Mouse (Mus musculus): ENCODE data around the gene Lrrc4.

Lrrc4 gene

DNA sequence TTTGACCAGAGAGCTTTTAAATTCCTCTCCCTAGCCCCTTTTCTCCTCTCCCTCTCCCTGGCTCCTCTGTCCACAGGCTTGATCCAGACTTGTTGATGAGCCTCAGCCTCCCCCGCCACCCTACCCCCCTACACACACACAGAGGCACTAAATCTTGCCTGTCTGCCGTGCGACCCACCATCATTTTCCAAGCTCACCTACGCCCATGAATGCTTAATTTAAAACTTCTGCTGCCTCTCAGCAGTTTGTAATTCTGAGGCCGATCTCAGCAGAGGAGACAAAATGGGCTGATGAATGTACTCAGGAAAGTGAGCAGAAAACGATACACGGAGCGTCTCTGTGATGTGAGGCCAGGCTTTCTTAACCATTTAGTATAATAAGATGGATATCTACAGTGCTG, 23.1 kb upstream of the Lrrc4 start:
- DNase-seq (ENCODE audit: low read depth, low spot score) = no peak

DNA sequence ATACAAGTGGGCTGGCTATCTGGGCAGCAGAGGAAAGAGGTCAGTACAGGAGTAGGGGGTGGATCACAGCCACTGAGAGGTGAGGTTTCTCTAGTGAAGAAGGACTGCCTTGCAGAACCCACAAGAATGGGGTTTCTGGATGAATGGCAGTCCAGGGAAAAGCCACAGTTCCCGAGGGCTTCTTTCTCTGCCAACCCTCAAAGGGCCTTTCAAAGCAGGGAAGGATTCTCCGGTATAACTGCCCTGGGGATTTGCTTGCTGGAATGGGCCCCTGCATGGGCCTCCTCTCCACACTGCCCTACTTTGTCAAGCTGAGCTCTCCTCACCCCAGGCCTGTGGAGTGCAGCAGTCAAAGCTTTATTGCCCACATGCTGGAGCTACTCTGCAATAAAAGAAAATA, 22.1 kb upstream of the Lrrc4 start:
- no peak for DNase-seq (ENCODE audit: low read depth, low spot score)

DNA sequence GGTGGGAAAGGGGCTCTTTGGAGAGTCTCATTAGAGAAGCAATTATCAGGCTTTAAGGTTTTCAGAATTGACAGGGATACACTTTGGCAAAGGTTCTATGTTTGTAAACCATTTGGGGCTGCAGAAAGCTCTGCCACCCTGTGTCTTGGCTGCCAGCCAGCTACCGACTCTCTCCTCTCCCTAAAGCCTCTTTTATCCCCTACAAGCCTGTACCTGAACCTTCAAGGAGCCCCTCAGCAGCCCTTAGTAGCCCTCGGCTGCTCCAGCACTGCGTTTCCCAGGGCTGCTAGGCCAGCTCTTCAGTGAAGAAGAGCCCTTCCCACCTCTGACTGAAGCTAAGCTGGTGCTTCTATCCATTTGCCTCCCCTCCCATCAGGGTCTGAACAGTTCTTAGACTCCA, 21.6 kb upstream of the Lrrc4 start:
- no peak for DNase-seq (ENCODE audit: low read depth, low spot score)

DNA sequence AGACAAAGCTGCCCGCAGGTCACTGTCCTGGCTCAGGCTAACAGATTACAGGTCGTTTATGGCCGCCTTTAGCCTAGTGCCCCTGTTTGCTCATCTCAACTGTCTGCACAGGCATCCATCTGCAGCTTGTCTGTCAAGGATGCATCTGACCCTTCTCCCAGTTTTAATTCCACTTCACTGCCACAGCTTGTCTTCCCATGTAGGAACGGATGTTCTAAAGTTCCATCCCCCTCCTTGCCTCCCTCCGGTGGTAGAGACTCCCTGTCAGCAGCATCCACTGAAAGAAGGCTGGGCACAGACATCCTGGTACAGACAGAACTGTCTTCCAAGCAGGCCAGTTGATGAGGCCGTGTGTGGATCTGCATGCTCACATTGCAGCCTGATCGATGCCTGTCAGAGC, 20.8 kb upstream of the Lrrc4 start:
- no peak for DNase-seq (ENCODE audit: low read depth, low spot score)

DNA sequence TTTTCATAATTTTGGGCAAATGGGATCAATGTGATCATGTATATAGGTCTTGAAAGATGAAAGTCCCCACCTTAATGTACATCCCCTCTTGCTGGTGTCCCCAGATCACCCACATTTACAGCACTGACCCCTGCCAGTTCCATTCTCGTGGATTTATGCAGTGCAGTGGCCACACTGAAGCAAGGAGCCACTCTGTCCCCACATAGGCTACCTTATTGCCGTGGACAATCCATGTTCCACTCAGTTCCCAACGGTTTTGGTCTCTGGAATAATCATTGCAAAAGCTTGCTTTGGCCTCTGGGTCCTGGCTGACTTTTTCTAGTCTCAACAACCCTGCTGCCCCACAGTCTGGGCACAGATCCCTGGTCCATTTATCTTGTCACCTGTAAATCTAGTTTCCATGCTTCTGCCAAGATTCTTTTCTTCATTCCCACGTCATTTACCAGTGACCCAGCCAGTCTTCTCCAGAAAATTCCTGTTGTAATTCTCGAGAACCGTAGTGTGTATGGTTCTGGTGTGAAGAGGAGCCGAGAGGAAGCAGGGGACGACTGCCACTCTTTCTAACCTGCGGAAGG, 18.9 kb upstream of the Lrrc4 start:
- DNase-seq (ENCODE audit: low read depth, low spot score) = no peak

DNA sequence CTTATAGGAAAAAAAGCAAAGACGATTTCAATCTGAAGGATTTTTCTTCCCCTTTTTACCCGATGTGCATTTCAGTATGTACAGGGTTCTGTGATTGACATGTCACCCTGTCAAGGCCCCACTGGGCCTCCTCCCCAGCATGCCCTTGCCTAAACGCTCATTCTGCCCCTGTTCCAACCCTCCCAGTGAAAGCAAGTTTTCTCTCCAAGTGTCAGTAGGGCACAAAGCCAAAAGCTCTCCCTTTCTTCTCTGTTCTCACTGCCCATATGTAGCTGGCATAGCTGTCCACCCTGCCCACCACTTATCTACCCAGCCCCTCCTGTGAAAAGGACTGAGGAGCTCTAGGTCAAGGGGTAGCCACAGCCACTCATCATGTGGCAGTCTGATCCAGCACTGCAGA, 17.8 kb upstream of the Lrrc4 start:
- no peak for DNase-seq (ENCODE audit: low read depth, low spot score)

DNA sequence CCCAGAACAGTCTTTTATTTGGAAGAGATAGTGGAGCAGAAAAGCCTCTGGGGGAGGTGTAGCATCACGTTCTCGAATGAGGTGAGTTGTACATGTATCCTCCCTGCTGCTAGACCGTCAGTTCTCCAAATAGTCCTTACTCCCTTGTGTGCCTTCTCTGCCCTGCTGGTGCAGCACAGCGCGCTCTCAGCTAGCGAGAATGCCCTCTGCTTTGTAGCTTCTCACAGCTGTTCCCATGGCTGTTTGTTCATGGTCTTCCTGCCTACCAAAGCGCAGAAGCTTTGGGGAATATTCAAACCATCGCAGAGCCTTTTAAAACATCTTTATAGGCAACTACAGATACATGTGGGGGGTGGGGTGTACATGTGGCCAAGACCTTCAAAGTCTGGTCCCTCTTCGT, 17.3 kb upstream of the Lrrc4 start:
- no peak for DNase-seq (ENCODE audit: low read depth, low spot score)

DNA sequence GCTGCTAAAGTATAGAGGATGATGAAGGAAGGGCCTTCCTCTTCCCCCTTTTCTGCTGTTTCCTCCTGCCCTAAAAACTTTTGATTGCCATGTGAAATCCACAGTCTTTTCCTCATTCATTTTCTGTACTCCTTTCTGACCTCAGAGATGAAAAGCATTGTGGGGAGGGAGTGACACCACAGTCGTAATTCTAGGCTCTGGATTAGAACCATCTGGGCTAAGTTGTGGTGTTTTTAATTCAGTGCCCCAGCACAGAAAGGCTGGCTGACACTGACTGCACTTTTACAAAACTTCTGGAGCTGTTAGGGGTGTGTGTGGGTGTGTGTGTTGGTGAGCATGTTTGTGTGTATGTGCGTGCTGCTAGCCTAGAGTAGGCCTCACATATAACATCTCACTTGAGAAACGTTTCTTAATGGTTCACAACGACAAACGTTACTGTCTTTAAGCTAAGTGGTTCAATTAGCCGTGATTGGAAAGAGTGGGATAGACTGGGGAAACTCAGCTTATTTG, 16.8 kb upstream of the Lrrc4 start:
- DNase-seq (ENCODE audit: low read depth, low spot score) = no peak

DNA sequence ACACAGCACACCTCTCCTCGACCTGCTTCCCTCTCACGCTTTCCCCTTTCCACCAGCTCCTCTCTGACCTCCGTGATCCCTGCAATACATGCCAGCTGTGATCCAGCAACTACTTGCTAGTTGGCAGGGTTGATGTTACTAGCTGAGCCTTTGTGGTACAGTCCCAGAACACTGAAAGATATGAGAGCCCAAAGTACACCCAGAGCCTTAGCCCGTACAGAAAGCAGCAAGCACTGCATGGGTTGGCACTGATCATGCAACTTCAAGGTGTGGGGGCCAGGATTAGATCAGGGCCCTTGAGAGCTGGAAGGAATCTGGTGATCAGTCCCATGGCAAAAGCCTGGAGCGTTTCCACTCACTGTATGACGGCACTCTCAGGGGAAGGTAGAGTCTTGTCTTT, 16.1 kb upstream of the Lrrc4 start:
- no peak for DNase-seq (ENCODE audit: low read depth, low spot score)

DNA sequence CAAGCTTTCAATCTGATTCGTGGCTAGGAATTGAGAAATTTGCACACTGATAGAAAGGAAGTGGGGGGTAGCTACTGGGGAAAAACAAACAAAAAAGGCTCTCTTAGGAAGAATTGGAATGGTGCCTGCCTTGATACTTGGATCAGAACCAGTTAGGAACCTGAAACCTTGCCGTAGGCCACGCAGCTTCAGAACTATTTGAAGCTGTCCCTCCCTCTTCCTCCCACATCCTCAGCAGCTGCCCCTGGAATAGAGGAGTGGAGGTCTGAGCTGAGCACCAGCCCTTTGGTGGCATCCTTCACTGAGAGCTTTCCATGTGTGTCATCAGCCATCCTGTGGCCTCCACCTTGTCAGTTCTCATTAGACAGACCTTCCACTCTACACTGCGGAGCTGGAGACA, 14.1 kb upstream of the Lrrc4 start:
- DNase-seq (ENCODE audit: low read depth, low spot score) = no peak

DNA sequence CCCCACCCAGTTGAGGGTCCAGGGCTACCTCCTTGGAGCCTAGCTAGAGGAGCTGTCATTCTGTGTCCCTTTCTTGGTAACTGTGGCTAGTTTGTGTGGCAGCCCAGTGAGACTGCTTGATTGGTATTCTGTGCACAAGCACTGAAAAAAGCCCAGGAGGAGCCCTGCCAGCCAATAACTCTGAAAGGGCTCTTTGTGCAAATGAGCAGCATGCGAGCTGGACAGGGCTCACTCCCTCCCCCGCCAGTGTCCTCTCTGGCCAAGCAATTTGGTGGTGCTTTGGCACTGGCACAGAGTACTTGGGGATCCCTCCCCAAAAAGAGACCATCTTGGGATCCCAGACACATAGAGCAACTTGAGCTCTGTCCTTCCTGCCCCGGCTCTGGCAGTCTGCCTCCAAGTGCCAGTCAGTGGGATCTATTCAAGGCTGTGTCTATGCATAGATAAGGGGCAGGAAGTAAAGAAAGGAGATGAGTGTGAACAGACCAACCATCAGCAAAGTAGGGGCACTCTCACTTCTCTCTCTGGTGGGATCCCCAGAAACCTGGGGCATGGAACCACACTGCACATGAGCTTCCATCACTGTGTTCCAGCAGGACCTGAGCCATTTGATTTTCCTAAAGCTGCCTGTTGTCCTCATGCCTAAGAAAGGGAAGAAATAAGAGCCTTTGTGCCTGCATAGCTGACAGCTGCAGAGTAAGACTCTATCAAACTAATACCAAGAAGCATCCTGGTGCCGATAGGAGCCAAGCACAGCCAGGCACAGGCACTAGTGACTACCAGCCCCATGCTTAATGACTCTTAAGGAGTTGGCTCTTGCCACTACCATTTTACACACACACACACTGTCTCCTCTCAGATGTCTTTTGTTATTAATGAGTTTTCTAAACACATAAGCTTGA, 11.1 kb upstream of the Lrrc4 start:
- DNase-seq (ENCODE audit: low read depth, low spot score) = no peak

DNA sequence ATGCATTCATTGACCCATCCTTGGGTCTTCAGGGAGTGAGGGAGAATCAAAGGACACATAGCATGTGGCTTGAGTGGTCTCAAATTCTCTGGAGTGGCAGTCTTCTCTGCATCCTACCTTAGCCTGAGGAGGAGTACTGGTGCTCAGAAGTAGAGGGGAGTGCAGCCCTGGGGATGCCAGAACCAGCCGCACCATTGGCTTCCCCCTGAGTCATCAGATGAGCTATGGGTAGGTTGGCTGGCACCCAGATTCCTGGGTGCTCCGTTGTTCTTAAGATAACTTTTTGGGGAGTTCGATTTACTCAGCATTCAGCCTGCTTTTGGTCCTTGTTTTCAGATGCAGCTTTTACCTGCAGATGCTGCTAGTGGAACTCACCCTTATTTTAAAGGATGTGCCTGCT, 10.0 kb upstream of the Lrrc4 start:
- no peak for DNase-seq (ENCODE audit: low read depth, low spot score)

DNA sequence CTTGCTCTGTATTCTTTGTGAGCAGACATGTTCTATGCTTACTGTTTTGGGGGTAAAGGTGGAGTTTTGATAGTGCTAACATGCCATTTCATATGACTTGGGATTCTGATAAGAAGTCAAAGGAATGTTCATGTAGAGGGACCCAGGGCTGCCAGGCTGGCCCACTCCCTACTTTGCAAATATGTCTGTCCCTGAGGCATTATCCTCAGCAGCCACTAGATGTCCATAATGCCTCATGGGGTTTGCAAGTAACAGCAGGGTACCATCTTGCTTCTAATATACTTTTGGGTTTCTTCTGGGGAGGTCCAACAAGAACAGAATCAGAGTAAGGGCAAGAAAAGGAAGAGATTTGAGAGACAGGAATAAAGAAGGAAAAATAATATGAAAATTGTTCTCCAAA, 5.1 kb upstream of the Lrrc4 start:
- no peak for DNase-seq (ENCODE audit: low read depth, low spot score)

DNA sequence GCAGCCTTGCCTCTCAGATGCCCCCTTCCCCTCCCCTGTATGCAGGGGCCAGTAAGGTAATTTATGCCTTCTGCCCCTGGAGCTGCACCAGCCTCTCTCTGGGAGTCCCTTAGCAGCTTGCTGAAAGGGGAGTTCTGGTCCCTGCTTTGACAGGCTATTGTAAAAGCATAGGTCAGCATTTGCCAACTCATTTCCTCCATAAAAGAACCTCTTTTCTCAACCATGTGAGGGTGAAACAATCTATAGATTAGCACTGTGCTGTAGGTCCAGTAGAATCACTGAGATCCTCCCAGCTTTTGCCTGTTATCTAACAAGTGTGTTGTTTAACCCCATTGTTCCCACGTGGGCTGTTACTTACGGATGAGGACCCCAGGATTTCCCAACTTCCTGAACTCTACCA, 2.5 kb upstream of the Lrrc4 start:
- no peak for DNase-seq (ENCODE audit: low read depth, low spot score)

DNA sequence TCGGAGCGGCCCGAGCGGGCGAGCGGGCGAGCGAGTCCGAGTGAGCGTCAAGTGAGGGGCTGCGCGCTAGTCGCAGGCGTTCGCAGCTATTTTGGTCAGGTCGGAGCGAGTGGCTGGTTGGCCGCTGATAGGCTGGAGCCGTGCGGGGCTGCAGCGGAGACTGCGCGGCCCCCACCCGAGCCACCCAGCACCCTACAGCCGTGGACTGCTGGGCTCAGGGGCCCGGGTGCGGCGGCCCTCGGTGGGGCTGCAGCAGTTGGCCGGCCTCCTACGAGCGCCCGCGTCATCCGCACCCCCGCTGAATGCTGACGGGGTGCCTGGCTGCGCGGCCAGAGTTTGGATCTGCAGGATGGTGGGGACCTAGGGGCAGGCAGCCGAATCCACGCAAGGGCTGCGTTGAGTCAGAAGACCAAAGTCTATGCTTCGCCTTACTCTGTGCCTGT, 1.9 kb upstream of the Lrrc4 start:
- no peak for DNase-seq (ENCODE audit: low read depth, low spot score)

DNA sequence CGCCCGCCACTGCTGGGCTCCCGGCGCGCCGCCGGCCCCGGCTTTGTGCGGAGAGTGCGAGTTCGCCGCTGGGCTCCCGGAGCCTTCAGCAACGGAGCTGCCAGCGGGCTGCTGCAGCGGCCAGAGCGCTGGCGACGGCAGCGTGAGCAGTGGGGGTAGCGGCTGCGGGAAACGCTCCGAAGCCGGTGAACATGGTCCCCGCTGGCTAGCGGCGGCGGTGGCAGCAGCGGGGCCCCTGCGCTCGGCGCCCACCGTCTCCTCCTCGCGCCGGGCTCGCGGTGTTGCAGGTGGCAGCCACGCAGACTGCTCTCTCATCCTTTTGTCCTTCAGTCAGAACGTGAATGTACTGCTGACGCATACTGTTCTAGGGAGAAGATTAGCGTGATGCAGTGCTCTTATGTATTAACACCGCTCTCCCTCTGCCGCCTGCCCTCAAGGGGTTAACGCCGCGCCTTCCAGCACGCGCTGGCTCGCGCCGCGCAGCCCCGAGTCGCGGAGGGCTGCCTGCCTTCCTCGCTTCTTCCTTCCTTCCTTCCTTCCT, 1.3 kb upstream of the Lrrc4 start:
- DNase-seq (ENCODE audit: low read depth, low spot score) = no peak

DNA sequence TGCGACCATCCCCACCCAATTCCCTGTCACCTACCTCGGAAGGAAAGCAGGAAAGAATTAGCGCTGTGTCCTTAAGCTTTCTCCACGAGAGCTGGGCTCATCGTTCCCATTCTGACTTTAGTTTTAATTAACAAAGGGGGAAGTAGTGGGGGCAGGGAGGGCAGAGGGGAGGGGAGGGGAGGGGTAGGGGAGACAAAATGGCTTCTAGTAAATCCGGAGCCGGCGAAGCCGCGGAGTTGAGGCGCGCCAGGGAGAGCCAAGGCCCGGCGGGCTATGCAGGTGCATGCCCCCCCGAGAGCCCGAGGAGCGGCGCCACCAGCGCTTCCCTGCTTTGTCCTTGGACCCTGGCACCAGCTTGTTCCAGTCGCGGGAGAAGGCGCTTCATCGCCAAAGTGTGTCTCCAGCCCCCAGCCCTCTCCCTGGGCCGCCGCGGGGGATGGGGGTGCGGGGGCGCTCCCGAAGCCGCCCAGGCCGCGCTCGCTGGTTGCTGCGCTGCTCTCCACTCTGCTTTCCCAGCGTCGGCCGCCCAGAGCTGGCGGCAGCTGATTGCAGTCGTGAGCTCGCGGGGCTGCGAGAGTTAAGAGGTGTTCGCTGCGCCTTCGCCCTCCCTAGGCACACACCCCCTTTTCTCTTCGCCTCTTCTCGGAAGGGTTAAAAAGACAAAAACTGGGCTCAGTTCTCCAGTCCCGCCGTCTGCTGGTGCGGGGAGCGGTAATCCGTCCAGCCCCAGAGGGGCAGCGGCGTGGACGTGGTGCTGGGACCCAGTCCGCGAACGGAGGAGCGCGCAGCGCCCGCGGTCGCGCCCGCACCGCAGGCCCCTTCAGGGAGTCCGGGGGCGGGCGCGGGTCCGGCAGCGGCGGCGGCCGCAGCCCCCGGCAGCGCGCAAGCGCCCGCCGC, 555 bp upstream of the Lrrc4 start:
- no peak for DNase-seq (ENCODE audit: low read depth, low spot score)

DNA sequence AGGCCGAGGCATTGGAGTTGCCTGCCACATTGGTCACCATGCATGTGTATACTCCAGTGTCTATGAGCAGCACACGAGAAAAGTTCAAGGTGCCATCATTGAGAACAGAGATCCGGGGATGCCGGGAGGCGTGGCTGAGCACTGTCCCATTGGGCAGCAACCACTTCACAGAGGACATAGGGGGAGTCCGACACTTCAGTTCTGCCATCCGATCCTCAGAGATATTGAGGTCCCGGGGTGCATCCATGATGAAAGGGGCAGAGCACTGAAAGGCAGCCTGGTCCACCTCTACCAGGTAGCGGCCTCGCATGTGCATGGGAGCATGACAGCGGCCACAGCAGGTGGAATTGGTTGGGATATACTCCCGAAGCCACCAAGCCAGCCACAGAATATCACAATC, 1.2 kb downstream of the Lrrc4 start:
- DNase-seq (ENCODE audit: low read depth, low spot score) = no peak

DNA sequence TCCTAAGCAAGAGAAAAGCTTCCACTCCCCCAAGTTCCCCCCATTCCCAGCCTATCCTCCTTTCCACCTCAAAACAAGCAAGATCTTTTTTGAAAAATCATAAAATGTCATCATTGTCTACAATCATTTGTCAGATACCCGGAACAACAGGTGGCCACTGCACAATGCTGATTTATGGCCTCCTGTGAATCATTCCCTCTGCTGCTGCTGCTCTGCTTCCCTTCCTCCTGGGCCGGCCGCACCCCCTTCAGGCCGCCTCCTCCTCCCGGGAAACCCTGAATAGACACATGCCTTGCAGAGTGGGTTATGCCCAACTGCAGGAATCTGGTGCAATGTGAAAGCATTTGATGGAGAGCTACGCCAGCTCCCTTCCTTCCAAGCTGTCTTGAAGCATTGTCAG, 3.0 kb downstream of the Lrrc4 start:
- DNase-seq (ENCODE audit: low read depth, low spot score) = no peak

DNA sequence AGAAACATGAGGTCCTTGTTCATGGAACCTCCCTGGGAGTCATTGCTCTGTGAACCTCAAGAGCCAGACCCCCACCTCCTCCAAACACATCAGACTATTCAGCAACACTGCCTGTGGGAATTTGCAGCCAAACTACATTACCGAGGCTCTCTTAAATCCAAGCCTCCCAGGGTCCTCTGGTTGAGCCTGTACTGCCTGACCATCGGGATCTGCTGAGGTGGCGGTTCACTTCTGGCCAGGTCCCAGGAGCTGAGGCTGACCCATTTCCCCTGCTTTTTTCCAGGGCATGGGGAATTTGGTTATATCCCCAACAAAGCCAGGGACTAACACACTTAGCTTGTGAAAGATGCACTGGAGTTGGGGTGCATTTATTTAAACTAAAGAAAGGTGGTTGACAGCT, 4.0 kb downstream of the Lrrc4 start:
- DNase-seq (ENCODE audit: low read depth, low spot score) = no peak

DNA sequence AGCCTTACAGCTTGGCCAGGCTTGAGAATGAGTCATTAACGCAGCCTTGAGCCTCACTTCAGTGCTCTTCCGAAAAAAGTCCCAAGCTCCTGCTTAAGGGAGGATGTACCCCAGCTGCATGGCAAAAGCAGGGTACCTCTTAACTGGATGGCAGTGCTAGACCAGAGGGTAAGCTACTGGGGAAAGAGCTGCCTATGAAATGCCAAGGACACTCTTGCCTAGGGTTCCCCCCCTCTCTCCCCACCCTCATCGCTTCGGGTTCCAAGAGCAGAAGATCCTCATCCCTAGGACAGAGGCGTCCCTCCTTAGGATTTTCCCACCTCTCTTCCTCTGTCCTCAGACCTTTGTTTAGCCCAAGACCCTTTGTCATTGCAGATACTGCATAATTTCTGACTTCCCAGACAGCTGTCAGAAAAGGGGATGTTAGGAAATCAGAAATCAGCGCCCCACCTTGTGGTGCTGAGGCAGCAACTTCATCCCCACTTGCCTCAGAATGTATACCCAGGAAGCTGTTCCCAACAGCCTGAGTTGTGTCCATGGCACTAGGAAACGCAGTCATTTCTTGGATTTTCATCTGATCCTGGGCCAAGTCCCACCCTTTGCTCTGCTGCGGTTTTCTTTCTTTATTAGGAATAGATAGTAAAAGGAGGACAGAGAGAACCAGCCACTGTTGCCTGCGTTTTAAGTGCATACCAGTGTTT, 4.7 kb downstream of the Lrrc4 start:
- no peak for DNase-seq (ENCODE audit: low read depth, low spot score)
